Mouse (Mus musculus) left cerebral cortex, adult 8-10 months (tissue): ENCODE results near the gene Dag1. TPM values are rescaled to one million over a fixed set of nuclear protein-coding genes. Genes with fewer than 3 reads are reported as not detected.
"Not testable (repeated sequence)": the region's sequence is repeated elsewhere in the genome, so short reads cannot be mapped to it uniquely, and the experiment has no call there.

Source experiments
- DNase-seq, 2 experiments: peaks; one replicate each; pipeline ENCODE4 v3.0.0; 2022; ENCODE audit warnings: low spot score in 2 of 2
- total RNA-seq, 4 experiments: library from RNA; stranded (reverse); gene quantifications; 2 replicates each; pipeline ENCODE4 v1.2.4; 2022

Dag1 gene
- total RNA-seq = 10 to 100 TPM; 73.1 to 79.5 (median 76.8) TPM

GRCm38 (mm10) chr9:108263690-108264190 is at the start of gene Dag1:
Gene Dag1, minus strand, starts transcription at chr9:108263958.
- peak; percentile 95 to 99 for DNase-seq

GRCm38 (mm10) chr9:108308141-108308540 is 44.4 kb upstream of the Dag1 start:
- no peak for DNase-seq

- no peak for DNase-seq
Observed at GRCm38 (mm10) chr9:108307021-108307807, 43.5 kb upstream of the Dag1 start.

GRCm38 (mm10) chr9:108306571-108306980 is 42.8 kb upstream of the Dag1 start:
- DNase-seq = peak in 1 of 2 experiments; percentile 37

GRCm38 (mm10) chr9:108305629-108306520 is 42.1 kb upstream of the Dag1 start, which contains the start of the genes Rhoa and Tcta:
Gene Rhoa, plus strand, starts transcription at chr9:108306129.
Gene Tcta, minus strand, starts transcription at chr9:108306160.
- DNase-seq = peak; percentile 96 to 100

GRCm38 (mm10) chr9:108305170-108305569 is 41.4 kb upstream of the Dag1 start:
- DNase-seq = no peak

GRCm38 (mm10) chr9:108304716-108305115 is 41.0 kb upstream of the Dag1 start:
- DNase-seq = no peak

GRCm38 (mm10) chr9:108301853-108302252 is 38.1 kb upstream of the Dag1 start:
- DNase-seq = no peak

GRCm38 (mm10) chr9:108296453-108297355 is 32.9 kb upstream of the Dag1 start, which contains the start of gene Amt:
Gene Amt, plus strand, starts transcription at chr9:108296853.
- no peak for DNase-seq

- no peak for DNase-seq
Observed at GRCm38 (mm10) chr9:108290773-108291172, 27.0 kb upstream of the Dag1 start.

- peak; percentile 80 to 97 for DNase-seq
Observed at GRCm38 (mm10) chr9:108290016-108290750, 26.4 kb upstream of the Dag1 start, which contains the start of gene Nicn1. Gene Nicn1, plus strand, starts transcription at chr9:108290429.

GRCm38 (mm10) chr9:108289347-108289746 is 25.6 kb upstream of the Dag1 start:
- no peak for DNase-seq

- not testable (repeated sequence) for DNase-seq
Observed at GRCm38 (mm10) chr9:108287526-108288238, 23.9 kb upstream of the Dag1 start.

GRCm38 (mm10) chr9:108284410-108284809 is 20.7 kb upstream of the Dag1 start:
- peak in 1 of 2 experiments; percentile 39 for DNase-seq

GRCm38 (mm10) chr9:108280071-108280828 is 16.5 kb upstream of the Dag1 start:
- DNase-seq = no peak

GRCm38 (mm10) chr9:108278697-108279450 is 15.1 kb upstream of the Dag1 start:
- DNase-seq = no peak

- no peak for DNase-seq
Observed at GRCm38 (mm10) chr9:108275331-108275659, 11.5 kb upstream of the Dag1 start.
